Comparison of ENCODE assay signal across 13 mouse cellular contexts in genomic region chr8:124307700-124308099, GRCm38 (mm10).
"Had no signal": no experiment of that assay in that cellular context is flagged by ENCODE, and none has a peak within 500 bp of the region (broad histone marks: within the 10 kb centered on the region; RNA-seq: fewer than 3 reads in every experiment).

No protein-coding gene starts in this region.

- H3K9ac ChIP-seq: liver, embryonic 13.5 days had no signal

- H3K27me3 ChIP-seq: liver, embryonic 13.5 days had no signal

- DNase-seq: kidney, postnatal 10 days; kidney, postnatal 36 days; layer of hippocampus, postnatal 36 days; liver, embryonic 13.5 days; lung, adult 2 months; lung, postnatal 14 days; lung, postnatal 4 days; midbrain, embryonic 14.5 days; thymus, adult 2 months; thymus, postnatal 14 days; thymus, postnatal 4 days had no signal

- H3K27ac ChIP-seq: left cerebral cortex, adult 2 months; liver, embryonic 13.5 days had no signal

- H3K4me2 ChIP-seq: liver, embryonic 13.5 days; midbrain, embryonic 11.5 days had no signal

- H3K4me3 ChIP-seq: left cerebral cortex, adult 2 months; liver, embryonic 13.5 days had no signal

- H3K9me3 ChIP-seq: liver, embryonic 13.5 days had no signal
